Mouse (Mus musculus) thymus, postnatal 4 days (tissue): ENCODE data around the gene H2-T24.
"Not testable (repeated sequence)": the region's sequence is repeated elsewhere in the genome, so short reads cannot be mapped to it uniquely, and the experiment has no call there.

Source experiments
- DNase-seq: peaks from one replicate; pipeline ENCODE4 v3.0.0; 2021

Gene H2-T24

GRCm38 (mm10) chr17:36020191-36021073 is at the start of gene H2-T24:
TSS of gene H2-T24 (minus strand) at chr17:36020560.
- peak; percentile 85 for DNase-seq

DNA sequence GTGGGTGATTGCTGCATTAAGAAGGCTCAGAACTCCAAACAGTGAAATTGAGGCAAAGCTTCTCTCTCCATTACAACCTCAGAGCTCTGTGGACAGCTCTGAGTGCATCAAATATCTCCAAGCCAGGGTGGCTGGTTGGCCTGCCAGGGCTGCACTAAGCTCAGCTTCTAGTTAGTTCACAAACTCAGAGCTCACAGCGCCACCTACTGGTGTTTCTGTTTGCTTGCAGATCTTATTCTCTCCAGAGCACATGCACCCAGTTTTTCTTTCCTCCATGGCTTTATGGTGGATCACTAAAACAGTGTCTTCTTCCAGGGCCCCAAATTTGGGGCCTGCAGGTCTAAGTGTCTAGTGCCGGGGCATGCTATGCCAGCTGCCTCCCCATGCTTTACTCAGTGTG is 40.5 kb upstream of the H2-T24 start:
- peak; percentile 99 for DNase-seq

DNA sequence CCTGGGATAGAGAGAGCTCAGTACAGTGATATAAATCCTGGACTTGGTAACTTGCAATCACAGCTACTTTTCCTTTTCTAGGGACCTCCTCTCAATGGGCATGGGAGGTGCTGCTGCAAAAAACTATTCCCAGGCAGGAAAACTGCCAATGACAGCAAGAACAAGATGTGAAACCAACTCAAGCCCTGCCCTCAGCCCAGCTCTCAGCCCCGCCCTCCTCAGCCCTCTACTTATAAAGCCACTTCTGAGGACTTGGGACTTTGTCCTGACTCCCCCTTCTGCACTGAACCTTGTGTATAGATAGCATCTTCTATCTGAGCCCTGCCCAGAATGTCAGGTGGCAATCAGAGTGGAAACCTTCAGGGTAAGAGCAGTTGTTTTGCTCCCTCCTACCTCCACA is 38.0 kb upstream of the H2-T24 start, which contains the start of gene Gm11127:
Gene Gm11127, minus strand, starts transcription at position 10 of the 400 bp plus-strand sequence.
- DNase-seq, result peak; percentile 4

- peak; percentile 4 for DNase-seq
Observed at GRCm38 (mm10) chr17:36057927-36058326, 37.6 kb upstream of the H2-T24 start.

DNA sequence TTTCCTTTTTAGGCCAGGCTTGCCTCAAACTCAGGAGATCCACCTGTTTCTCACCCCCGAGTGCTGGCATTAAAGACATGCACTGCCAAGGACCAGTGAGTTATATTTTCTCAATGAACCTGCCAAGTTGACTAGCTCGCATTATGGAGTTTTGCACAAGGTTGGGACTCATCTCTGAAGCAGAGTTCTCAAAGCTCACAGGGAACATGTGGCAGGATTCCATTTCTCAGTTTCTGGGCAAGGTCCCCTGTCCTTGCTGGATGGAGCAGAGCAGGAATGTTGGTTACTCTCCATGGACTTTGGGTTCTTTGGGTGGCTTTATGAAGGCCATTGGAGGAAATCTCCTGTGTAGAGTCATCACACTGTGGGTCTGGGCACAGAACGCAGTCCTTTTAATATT is 22.9 kb upstream of the H2-T24 start:
- no peak for DNase-seq

GRCm38 (mm10) chr17:36042610-36043169 is 22.3 kb upstream of the H2-T24 start, which contains the start of the genes H2-T22 and Gm6034:
TSS of gene H2-T22 (minus strand) at chr17:36042747.
TSS of gene Gm6034 (plus strand) at chr17:36042961.
- DNase-seq, result peak; percentile 74

GRCm38 (mm10) chr17:36042055-36042454 is 21.7 kb upstream of the H2-T24 start:
- DNase-seq, result peak; percentile 56

GRCm38 (mm10) chr17:36040604-36041003 is 20.2 kb upstream of the H2-T24 start:
- DNase-seq, result not testable (repeated sequence)

DNA sequence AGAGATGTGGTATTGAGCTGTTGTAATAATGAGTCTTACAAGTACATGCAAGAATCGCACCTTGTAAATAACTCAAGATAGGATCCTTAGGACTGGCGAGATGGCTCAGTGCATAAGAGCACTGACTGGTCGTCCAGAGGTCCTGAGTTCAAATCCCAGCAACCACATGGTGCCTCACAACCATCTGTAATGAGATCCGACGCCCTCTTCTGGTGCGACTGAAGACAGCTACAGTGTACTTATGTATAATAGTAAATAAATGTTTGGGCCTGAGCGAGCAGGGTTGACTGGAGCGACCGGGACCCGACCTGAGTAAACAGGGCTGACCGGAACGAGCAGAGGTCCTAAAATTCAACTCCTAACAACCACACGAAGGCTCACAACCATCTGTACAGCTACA is 15.8 kb upstream of the H2-T24 start:
- peak; percentile 62 for DNase-seq

GRCm38 (mm10) chr17:36035010-36035638 is 14.8 kb upstream of the H2-T24 start:
- DNase-seq, result peak; percentile 86

DNA sequence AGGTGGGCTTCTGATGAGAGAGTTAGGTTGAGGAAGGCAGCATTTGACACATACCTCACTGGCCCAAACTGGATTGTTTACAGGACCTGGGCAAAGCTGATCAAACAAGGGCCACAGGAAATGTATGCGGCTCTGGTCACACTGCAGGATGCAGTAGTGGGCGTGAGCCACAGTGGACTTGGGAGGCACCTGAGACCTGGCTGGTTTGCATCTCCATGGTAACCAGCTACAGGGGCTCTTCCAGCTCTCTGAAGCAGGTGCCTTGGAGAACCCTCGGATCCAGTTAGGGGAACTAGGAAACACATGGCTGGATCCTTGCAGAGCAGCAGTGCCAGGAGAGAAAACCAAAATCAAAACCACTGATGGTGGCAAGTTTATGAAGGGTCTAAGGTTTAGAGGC is 14.2 kb upstream of the H2-T24 start:
- DNase-seq, result not testable (repeated sequence)

DNA sequence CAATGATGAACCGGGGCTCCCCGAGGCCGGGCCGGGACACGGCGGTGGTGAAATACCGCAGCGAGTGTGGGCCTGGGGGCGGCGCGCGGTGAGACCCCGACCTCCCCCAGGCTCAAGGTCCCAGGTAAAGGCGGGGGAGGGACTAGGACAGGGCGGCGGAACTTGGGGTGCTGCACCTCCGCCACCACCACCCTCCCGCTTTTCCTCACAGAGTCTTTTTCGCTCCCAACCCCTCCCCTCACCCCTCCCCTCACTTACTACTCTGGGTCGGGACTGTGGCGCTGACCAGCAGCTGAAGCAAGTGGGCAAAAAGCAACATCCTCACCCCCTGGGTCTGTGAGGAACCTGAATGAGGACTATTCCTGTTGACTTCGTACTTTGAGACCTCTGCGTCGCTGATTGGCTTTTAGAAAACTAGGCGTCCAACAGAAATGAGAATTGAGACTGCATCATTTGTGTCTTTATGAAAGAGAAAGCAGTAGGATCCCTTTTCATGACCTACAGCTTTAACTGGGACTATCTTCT is 12.1 kb upstream of the H2-T24 start, which contains the start of gene H2-T23:
Gene H2-T23, minus strand, starts transcription at position 505 of the 525 bp plus-strand sequence.
- DNase-seq, result peak; percentile 71

DNA sequence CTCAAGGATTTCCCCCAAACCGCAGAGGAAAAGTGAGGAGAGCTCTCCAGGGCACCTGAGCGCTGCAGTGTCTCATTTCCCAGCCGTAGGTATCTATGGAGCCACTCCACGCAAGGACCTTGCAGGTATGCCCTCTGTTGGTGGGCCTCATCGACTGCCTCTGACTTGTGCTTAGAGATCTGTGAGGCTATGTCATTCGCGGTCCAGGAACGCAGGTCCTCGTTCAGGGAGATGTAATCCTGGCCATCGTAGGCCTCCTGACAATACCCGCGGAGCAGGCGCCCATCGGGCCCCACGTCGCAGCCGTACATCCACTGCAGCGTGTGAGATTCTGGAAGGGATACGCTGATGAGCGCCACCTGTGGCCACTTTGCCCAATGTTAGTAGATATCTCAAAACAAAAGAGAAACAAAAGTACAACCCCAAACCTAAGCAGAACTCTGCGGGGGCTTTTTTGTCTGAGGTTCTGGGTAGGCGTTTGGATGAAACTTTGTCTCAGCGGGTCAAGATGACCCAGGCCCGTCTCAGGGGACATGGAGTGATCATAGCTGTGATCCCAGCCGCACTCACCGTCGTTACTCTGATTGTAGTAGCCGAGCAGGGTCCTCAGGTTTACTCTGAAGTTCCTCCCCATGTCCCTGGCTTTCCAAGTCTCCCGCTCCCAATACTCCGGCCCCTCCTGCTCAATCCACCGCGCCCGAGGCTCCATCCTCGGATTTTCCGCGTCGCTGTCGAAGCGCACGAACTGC is 11.4 kb upstream of the H2-T24 start:
- DNase-seq, result peak; percentile 74

DNA sequence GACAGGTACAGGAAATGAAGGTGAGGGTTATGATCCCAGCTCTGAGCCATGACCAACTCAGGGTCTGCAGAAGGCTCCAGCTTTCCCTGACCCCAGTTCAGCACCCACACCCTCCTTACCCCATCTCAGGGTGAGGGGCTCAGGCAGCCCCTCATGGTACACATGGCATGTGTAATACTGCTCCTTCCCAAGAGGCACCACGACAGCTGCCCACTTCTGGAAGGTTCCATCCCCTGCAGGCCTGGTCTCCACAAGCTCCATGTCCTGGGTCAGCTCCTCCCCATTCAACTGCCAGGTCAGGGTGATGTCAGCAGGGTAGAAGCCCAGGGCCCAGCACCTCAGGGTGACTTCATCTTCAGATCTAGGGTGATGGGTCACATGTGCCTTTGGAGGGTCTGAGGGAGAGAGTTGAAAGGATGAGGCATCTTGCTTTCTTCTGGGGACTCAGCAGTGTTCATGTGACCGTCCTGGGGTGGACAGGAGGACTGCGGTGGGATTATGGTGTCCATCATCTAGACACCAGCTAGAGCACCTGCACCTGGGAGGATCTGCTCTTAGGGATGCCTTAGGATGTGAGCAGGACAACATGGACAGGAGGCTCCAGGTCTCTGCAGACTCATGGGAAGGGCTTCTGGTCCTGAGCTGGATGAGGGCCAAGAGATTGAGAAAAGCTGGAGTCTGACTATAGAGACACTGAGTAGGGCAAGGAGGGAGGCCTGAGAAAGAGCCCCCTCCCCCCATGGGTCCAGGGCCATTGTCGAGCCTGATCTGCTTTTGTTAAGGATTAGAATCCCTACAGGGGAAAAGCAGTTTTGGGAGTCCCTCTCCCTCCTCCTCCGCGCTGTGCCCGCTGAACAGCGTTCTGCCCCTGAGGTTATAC is 10.6 kb upstream of the H2-T24 start:
- DNase-seq, result peak; percentile 16

GRCm38 (mm10) chr17:36030046-36030702 is 9.8 kb upstream of the H2-T24 start:
- DNase-seq, result not testable (repeated sequence)

DNA sequence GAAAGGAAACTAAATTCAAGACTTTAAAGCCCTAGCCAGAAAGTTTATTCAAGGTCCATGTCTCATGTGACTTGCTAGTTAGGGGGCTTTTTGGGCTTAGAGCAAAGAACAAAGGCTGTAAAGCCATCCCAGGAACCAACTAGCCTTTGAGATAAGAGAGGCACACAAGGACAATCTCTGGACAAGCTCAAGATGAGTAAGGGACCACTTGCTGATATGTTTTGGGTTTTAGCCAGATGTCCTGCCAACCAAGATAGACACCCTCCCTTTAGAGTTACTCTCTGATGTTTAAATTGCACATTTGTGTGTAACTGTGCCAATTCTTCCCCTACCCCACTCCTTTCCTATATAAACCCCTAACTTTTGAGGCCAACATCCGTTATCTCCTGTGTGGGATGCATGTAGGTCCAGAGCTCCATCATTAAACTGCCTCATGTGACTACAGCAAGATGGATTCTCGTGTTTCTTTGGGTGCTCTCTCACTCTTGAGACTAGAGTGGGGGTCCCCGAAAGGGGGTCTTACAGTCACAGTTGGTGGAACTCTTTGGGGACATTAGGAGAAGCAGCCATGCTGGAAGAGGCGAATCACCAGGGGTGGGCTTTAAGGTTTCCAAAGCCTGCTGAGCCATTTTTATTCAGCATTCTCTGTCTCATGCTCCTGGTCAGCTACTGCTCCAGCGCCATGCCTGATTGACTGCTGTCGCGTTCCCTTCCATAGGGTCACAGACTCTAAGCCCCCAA is 8.7 kb upstream of the H2-T24 start:
- DNase-seq, result no peak

GRCm38 (mm10) chr17:36027663-36028062 is 7.3 kb upstream of the H2-T24 start:
- no peak for DNase-seq

DNA sequence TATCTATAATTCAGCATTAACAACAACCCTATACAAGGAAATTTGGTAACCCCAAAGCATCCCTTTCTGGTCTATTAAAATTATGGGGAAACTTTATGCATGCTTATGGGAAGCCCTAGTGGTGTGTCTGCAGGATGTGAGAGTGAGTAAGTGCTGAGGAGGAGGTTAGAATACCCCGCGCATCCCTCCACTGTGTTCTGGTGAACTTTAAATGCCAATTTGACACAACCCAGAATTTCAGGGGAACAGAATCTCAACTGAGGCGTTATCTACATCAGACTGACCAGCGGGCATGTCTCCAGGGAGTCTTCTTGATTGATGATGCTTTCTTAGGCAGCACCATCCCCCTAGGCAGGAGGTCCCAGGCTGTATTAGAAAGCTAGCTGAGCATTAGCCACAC is 5.5 kb upstream of the H2-T24 start:
- no peak for DNase-seq

GRCm38 (mm10) chr17:36025197-36025596 is 4.8 kb upstream of the H2-T24 start:
- no peak for DNase-seq
